Mouse (Mus musculus): ENCODE results near the gene Ccdc194. TPM values are rescaled to one million over a fixed set of nuclear protein-coding genes. Genes with fewer than 3 reads are reported as not detected.
"Not testable (repeated sequence)": the region's sequence is repeated elsewhere in the genome, so short reads cannot be mapped to it uniquely, and the experiment has no call there.

Ccdc194 gene
- polyA plus RNA-seq, 1 experiment from 2014 or later, result 0.49 TPM

- Histone ChIP-seq H3K36me3 (no peaks in the 10 kb centered on the region), H3K4me1 (peaks cover 10% of the 10 kb centered on the region; the same call in 1 of the 2 replicates), H3K9ac (no peak overlapping the region), H3K4me2 (no peak overlapping the region), H3K27ac (peak overlapping the region; percentile 57; the same call in 1 of the 2 replicates), H3K9me3 (no peaks in the 10 kb centered on the region), H3K27me3 (replicated peaks) (peaks cover 11% of the 10 kb centered on the region), H3K4me3 (replicated peaks) (no peak overlapping the region)
- ATAC-seq (ENCODE audit: insufficient read depth, low FRiP score, low read depth), result no peak
- 54% methylated on average over 3 of the region's 3 CpGs for WGBS
Observed at GRCm38 (mm10) chr8:71527162-71527870, 1.8 kb upstream of the Ccdc194 start.

GRCm38 (mm10) chr8:71526272-71526671 is 761 bp upstream of the Ccdc194 start:
- Histone ChIP-seq H3K27ac (peak overlapping the region; percentile 46; the same call in 1 of the 2 replicates), H3K4me2 (no peak overlapping the region)
- WGBS, result 25% methylated on average over 6 of the region's 6 CpGs

GRCm38 (mm10) chr8:71521634-71522033 is 3.9 kb downstream of the Ccdc194 start:
- Histone ChIP-seq H3K4me3 (replicated peaks) (no peak overlapping the region), H3K4me1 (peaks cover 10% of the 10 kb centered on the region; the same call in 1 of the 2 replicates), H3K9ac (no peak overlapping the region), H3K27me3 (replicated peaks) (peaks cover 15% of the 10 kb centered on the region), H3K9me3 (no peaks in the 10 kb centered on the region), H3K4me2 (0 out of 2 replicates have a peak overlapping the region, but pooled peaks have one; percentile 12), H3K27ac (no peak overlapping the region), H3K36me3 (no peaks in the 10 kb centered on the region)
- WGBS, result 3% methylated on average over 17 of the region's 17 CpGs
- ATAC-seq (ENCODE audit: insufficient read depth, low FRiP score, low read depth), result peak; percentile 75

More at GRCm38 (mm10) chr8:71526272-71526671, 761 bp upstream of the Ccdc194 start:
- H3K9ac ChIP-seq, result no peak overlapping the region
- no peak overlapping the region for H3K4me3 ChIP-seq (replicated peaks)
- H3K4me1 ChIP-seq, result peaks cover 10% of the 10 kb centered on the region; the same call in 1 of the 2 replicates
- H3K9me3 ChIP-seq, result no peaks in the 10 kb centered on the region
- peaks cover 11% of the 10 kb centered on the region for H3K27me3 ChIP-seq (replicated peaks)
- no peaks in the 10 kb centered on the region for H3K36me3 ChIP-seq
- ATAC-seq (ENCODE audit: insufficient read depth, low FRiP score, low read depth), result no peak

GRCm38 (mm10) chr8:71519037-71519825 is 6.3 kb downstream of the Ccdc194 start:
- WGBS, result 39% methylated on average over 10 of the region's 10 CpGs

GRCm38 (mm10) chr8:71516786-71517185 is 8.7 kb downstream of the Ccdc194 start:
- H3K9me3 ChIP-seq, result no peaks in the 10 kb centered on the region
- no peak overlapping the region for H3K9ac ChIP-seq
- H3K36me3 ChIP-seq, result no peaks in the 10 kb centered on the region
- 0 out of 2 replicates have a peak, but pooled peaks cover 3% of the 10 kb centered on the region for H3K27me3 ChIP-seq (replicated peaks)
- H3K4me3 ChIP-seq (replicated peaks), result no peak overlapping the region
- H3K4me2 ChIP-seq, result no peak overlapping the region
- H3K27ac ChIP-seq, result no peak overlapping the region
- H3K4me1 ChIP-seq, result no peaks in the 10 kb centered on the region
- 10% methylated on average over 6 of the region's 6 CpGs for WGBS
- no peak for ATAC-seq (ENCODE audit: insufficient read depth, low FRiP score, low read depth)

More at GRCm38 (mm10) chr8:71519037-71519825, 6.3 kb downstream of the Ccdc194 start:
- not testable (repeated sequence) for H3K4me3 ChIP-seq (replicated peaks); H3K27ac ChIP-seq; ATAC-seq (ENCODE audit: insufficient read depth, low FRiP score, low read depth); H3K9ac ChIP-seq; H3K36me3 ChIP-seq; H3K4me1 ChIP-seq; H3K27me3 ChIP-seq (replicated peaks); H3K4me2 ChIP-seq; H3K9me3 ChIP-seq

GRCm38 (mm10) chr8:71515043-71515442 is 10.5 kb downstream of the Ccdc194 start:
- no peak overlapping the region for H3K9ac ChIP-seq
- no peak for ATAC-seq (ENCODE audit: insufficient read depth, low FRiP score, low read depth)
- H3K27me3 ChIP-seq (replicated peaks), result peaks cover 9% of the 10 kb centered on the region; the same call in 1 of the 2 replicates
- no peaks in the 10 kb centered on the region for H3K4me1 ChIP-seq
- no peak overlapping the region for H3K27ac ChIP-seq
- no peak overlapping the region for H3K4me3 ChIP-seq (replicated peaks)
- H3K36me3 ChIP-seq, result no peaks in the 10 kb centered on the region
- H3K9me3 ChIP-seq, result no peaks in the 10 kb centered on the region
- WGBS, result 71% methylated on average over 5 of the region's 5 CpGs
- no peak overlapping the region for H3K4me2 ChIP-seq

GRCm38 (mm10) chr8:71513018-71513754 is 12.3 kb downstream of the Ccdc194 start:
- Histone ChIP-seq H3K4me1 (no peaks in the 10 kb centered on the region), H3K9ac (no peak overlapping the region), H3K36me3 (no peaks in the 10 kb centered on the region), H3K4me2 (no peak overlapping the region), H3K27me3 (replicated peaks) (peaks cover 16% of the 10 kb centered on the region), H3K4me3 (replicated peaks) (no peak overlapping the region), H3K27ac (no peak overlapping the region), H3K9me3 (no peaks in the 10 kb centered on the region)
- 71% methylated on average over 15 of the region's 15 CpGs for WGBS
- ATAC-seq (ENCODE audit: insufficient read depth, low FRiP score, low read depth), result no peak

- H3K9me3 ChIP-seq, result no peaks in the 10 kb centered on the region
- peaks cover 31% of the 10 kb centered on the region for H3K27me3 ChIP-seq (replicated peaks)
- 18% methylated on average over 14 of the region's 14 CpGs for WGBS
- H3K36me3 ChIP-seq, result no peaks in the 10 kb centered on the region
- ATAC-seq (ENCODE audit: insufficient read depth, low FRiP score, low read depth), result peak; percentile 33; the same call in 1 of the 2 replicates
- 0 out of 2 replicates have a peak, but pooled peaks cover 5% of the 10 kb centered on the region for H3K4me1 ChIP-seq
- peak within 1 kb of the TSS; percentile 24 for H3K4me3 ChIP-seq (replicated peaks)
- H3K4me2 ChIP-seq, result no peak within 1 kb of the TSS; the same call in 1 of the 2 replicates
- no peak within 1 kb of the TSS for H3K9ac ChIP-seq
- no peak within 1 kb of the TSS for H3K27ac ChIP-seq
Observed at GRCm38 (mm10) chr8:71511644-71512043, 13.9 kb downstream of the Ccdc194 start, which contains the start of gene Plvap. Gene Plvap (minus strand): TSS chr8:71511752.

- no peak for ATAC-seq (ENCODE audit: insufficient read depth, low FRiP score, low read depth)
- Histone ChIP-seq H3K36me3 (no peaks in the 10 kb centered on the region), H3K4me3 (replicated peaks) (no peak overlapping the region), H3K4me1 (0 out of 2 replicates have a peak, but pooled peaks cover 5% of the 10 kb centered on the region), H3K9ac (no peak overlapping the region), H3K27ac (no peak overlapping the region), H3K9me3 (no peaks in the 10 kb centered on the region), H3K27me3 (replicated peaks) (peaks cover 39% of the 10 kb centered on the region), H3K4me2 (peak overlapping the region; percentile 19)
- WGBS, result 68% methylated on average over 2 of the region's 2 CpGs
Observed at GRCm38 (mm10) chr8:71509316-71509715, 16.2 kb downstream of the Ccdc194 start.

GRCm38 (mm10) chr8:71507589-71508104 is 17.9 kb downstream of the Ccdc194 start:
- Histone ChIP-seq H3K9ac (no peak overlapping the region), H3K36me3 (no peaks in the 10 kb centered on the region), H3K4me1 (0 out of 2 replicates have a peak, but pooled peaks cover 5% of the 10 kb centered on the region), H3K4me2 (peak overlapping the region; percentile 79), H3K4me3 (replicated peaks) (peak overlapping the region; percentile 43), H3K9me3 (no peaks in the 10 kb centered on the region), H3K27me3 (replicated peaks) (peaks cover 39% of the 10 kb centered on the region), H3K27ac (no peak overlapping the region)
- WGBS, result under 1% methylated on average over 61 of the region's 61 CpGs
- peak; percentile 69 for ATAC-seq (ENCODE audit: insufficient read depth, low FRiP score, low read depth)

- no peak overlapping the region for H3K4me2 ChIP-seq
- WGBS, result 80% methylated on average over 4 of the region's 4 CpGs
- no peaks in the 10 kb centered on the region for H3K36me3 ChIP-seq
- H3K4me1 ChIP-seq, result 0 out of 2 replicates have a peak, but pooled peaks cover 5% of the 10 kb centered on the region
- no peak overlapping the region for H3K9ac ChIP-seq
- peaks cover 33% of the 10 kb centered on the region for H3K27me3 ChIP-seq (replicated peaks)
- no peaks in the 10 kb centered on the region for H3K9me3 ChIP-seq
- H3K27ac ChIP-seq, result no peak overlapping the region
- no peak overlapping the region for H3K4me3 ChIP-seq (replicated peaks)
- ATAC-seq (ENCODE audit: insufficient read depth, low FRiP score, low read depth), result no peak
Observed at GRCm38 (mm10) chr8:71505979-71506378, 19.5 kb downstream of the Ccdc194 start.

All from stomach, embryonic 15.5 days (tissue).